Mouse (Mus musculus): ENCODE data around the gene Trip12. TPM values are rescaled to one million over a fixed set of nuclear protein-coding genes. Genes with fewer than 3 reads are reported as not detected.

The Trip12 gene
- polyA plus RNA-seq, 2 experiments: 76.9 to 87.3 TPM

DNA sequence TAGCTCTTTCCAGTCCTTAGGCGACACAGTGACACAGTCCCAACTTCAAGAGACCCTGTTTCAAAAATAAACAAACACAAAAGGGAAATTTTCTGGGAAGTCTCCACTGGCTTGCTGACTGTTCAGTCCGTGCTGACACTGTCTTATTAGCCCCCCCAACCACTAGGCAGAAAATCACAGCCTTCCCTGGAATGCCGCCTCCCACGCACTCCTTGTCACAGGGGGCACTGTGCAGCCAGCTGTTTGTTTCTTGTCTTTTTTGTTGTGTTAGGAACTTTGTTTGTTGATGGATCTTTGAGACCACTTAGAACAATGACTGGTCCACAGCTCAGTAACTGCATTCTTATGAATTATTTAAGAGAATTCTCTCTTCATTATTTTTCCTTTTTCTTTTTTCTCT, 43.6 kb upstream of the Trip12 start:
- H3K9me3 ChIP-seq (ENCODE audit: control insufficient read depth, low read length): no peaks in the 10 kb centered on the region
- H3K4me2 ChIP-seq (replicated peaks; ENCODE audit: low read depth, low read length, severe bottlenecking): no peak overlapping the region
- H3K4me3 ChIP-seq (replicated peaks; ENCODE audit: low read length): no peak overlapping the region
- H3K27ac ChIP-seq (replicated peaks; ENCODE audit: low read depth, low read length): no peak overlapping the region
- no peak for DNase-seq (ENCODE audit: low spot score)
- H3K9ac ChIP-seq (ENCODE audit: low read depth, low read length, severe bottlenecking): no peak overlapping the region
- no peaks in the 10 kb centered on the region for H3K36me3 ChIP-seq (ENCODE audit: control insufficient read depth, insufficient read depth, low read length)
- TF ChIP-seq POLR2A (IDR thresholded peaks at IDR 0.05; ENCODE audit: borderline replicate concordance, extremely low read depth, insufficient read depth, insufficient read length): no peak
- no peak for ATAC-seq (ENCODE audit: low FRiP score, low read depth)
- H3K4me1 ChIP-seq (ENCODE audit: control insufficient read depth, insufficient read depth, low read length): no peaks in the 10 kb centered on the region
- H3K27me3 ChIP-seq (ENCODE audit: control insufficient read depth, insufficient read depth, low read length): no peaks in the 10 kb centered on the region
- 78% methylated on average over 4 of the region's 4 CpGs for WGBS

DNA sequence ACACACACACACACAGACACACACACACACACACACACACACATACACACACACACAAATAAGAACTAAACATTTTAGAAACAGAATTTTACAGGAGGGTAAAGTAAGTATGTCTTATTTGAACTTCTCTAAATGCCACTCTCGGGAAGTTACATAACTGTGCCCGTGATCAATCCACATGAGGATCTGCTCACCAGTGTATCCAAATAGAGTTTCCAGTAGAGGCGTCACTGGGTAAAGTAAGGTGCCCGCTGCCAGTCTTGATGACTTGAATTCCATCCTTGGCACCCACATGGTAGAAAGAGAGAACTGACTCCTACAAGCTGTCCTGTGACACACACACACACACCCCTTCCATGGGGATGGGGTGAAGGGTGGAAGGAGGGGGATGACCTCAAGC, 42.6 kb upstream of the Trip12 start:
- 96% methylated on average over 4 of the region's 4 CpGs for WGBS
- no peak for DNase-seq (ENCODE audit: low spot score)
- no peak for ATAC-seq (ENCODE audit: low FRiP score, low read depth)
- no peak for TF ChIP-seq POLR2A (IDR thresholded peaks at IDR 0.05; ENCODE audit: borderline replicate concordance, extremely low read depth, insufficient read depth, insufficient read length)
- no peak overlapping the region for H3K9ac ChIP-seq (ENCODE audit: low read depth, low read length, severe bottlenecking)
- no peaks in the 10 kb centered on the region for H3K9me3 ChIP-seq (ENCODE audit: control insufficient read depth, low read length)
- H3K4me1 ChIP-seq (ENCODE audit: control insufficient read depth, insufficient read depth, low read length): no peaks in the 10 kb centered on the region
- no peak overlapping the region for H3K4me3 ChIP-seq (replicated peaks; ENCODE audit: low read length)
- H3K36me3 ChIP-seq (ENCODE audit: control insufficient read depth, insufficient read depth, low read length): no peaks in the 10 kb centered on the region
- no peaks in the 10 kb centered on the region for H3K27me3 ChIP-seq (ENCODE audit: control insufficient read depth, insufficient read depth, low read length)
- H3K27ac ChIP-seq (replicated peaks; ENCODE audit: low read depth, low read length): no peak overlapping the region
- H3K4me2 ChIP-seq (replicated peaks; ENCODE audit: low read depth, low read length, severe bottlenecking): no peak overlapping the region

DNA sequence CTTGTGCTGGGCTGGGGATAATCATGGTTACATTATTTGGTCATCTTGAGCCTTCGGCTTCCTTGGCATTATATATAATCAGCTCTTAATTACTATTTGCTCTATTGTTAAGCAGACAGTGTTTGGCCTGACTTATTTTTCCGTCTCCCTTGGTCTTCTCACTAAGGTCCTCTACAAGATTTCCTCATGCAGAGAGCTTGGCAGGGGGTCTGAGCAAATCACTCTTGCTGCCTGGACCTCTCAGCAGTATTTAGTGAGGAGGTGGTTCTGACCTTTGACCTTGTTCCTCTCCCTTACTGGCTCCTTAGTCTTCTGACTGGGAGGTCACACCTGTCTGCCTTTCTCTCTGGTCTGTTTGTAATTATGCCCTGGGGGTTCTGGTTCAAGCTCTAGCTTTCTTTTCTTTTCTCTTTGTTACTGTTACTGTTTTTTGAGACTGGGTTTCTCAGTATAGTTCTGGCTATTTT, 41.8 kb upstream of the Trip12 start:
- Histone ChIP-seq H3K9ac (ENCODE audit: low read depth, low read length, severe bottlenecking) (no peak overlapping the region), H3K4me1 (ENCODE audit: control insufficient read depth, insufficient read depth, low read length) (no peaks in the 10 kb centered on the region), H3K4me2 (replicated peaks; ENCODE audit: low read depth, low read length, severe bottlenecking) (no peak overlapping the region), H3K9me3 (ENCODE audit: control insufficient read depth, low read length) (no peaks in the 10 kb centered on the region), H3K27me3 (ENCODE audit: control insufficient read depth, insufficient read depth, low read length) (no peaks in the 10 kb centered on the region), H3K36me3 (ENCODE audit: control insufficient read depth, insufficient read depth, low read length) (no peaks in the 10 kb centered on the region), H3K4me3 (replicated peaks; ENCODE audit: low read length) (no peak overlapping the region), H3K27ac (replicated peaks; ENCODE audit: low read depth, low read length) (no peak overlapping the region)
- TF ChIP-seq POLR2A (IDR thresholded peaks at IDR 0.05; ENCODE audit: borderline replicate concordance, extremely low read depth, insufficient read depth, insufficient read length): no peak
- ATAC-seq (ENCODE audit: low FRiP score, low read depth): no peak
- DNase-seq (ENCODE audit: low spot score): no peak
- WGBS: 35% methylated on average over 2 of the region's 2 CpGs

DNA sequence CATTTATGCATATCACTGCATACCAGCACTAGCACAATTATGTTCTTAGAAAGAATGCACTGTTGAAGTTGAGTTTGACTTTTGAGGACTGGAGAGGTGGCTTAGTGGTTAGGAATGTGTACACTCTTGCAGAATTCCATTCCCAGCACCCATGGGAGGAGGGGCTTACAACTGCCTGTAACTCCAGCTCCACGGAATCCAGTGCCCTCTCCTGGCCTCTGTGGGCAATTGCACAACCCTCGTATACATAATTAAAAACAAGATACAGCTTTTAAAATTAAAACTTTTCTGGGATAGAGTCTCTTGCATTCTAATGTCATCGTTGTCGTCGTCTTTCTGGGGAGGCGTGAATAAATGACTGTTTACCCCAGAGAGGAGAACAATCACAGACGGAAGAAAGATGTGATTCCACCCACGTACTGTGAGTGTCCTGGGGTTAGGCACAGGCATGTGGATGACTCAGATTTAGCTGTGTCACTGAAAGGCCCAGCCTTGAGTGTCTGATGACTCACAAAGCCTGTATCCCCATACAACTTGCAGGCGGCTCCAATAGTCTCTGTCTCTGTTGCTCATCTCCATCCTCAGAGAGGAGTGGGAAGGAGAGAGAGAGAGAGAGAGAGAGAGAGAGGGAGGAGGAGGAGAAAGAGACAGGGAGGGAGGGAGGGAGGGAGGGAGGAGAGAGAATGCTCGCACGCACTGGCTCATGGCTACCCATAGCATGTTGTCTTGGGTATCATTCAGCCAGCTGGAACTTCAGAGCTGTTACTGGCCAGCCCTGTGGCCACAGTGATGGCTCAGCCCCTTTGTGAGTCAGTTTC, 41.1 kb upstream of the Trip12 start:
- WGBS: 67% methylated on average over 11 of the region's 11 CpGs
- Histone ChIP-seq H3K27me3 (ENCODE audit: control insufficient read depth, insufficient read depth, low read length) (no peaks in the 10 kb centered on the region), H3K27ac (replicated peaks; ENCODE audit: low read depth, low read length) (no peak overlapping the region), H3K4me2 (replicated peaks; ENCODE audit: low read depth, low read length, severe bottlenecking) (no peak overlapping the region), H3K4me1 (ENCODE audit: control insufficient read depth, insufficient read depth, low read length) (no peaks in the 10 kb centered on the region), H3K9me3 (ENCODE audit: control insufficient read depth, low read length) (no peaks in the 10 kb centered on the region), H3K36me3 (ENCODE audit: control insufficient read depth, insufficient read depth, low read length) (no peaks in the 10 kb centered on the region), H3K9ac (ENCODE audit: low read depth, low read length, severe bottlenecking) (no peak overlapping the region), H3K4me3 (replicated peaks; ENCODE audit: low read length) (no peak overlapping the region)
- no peak for ATAC-seq (ENCODE audit: low FRiP score, low read depth)
- DNase-seq (ENCODE audit: low spot score): no peak
- no peak for TF ChIP-seq POLR2A (IDR thresholded peaks at IDR 0.05; ENCODE audit: borderline replicate concordance, extremely low read depth, insufficient read depth, insufficient read length)

DNA sequence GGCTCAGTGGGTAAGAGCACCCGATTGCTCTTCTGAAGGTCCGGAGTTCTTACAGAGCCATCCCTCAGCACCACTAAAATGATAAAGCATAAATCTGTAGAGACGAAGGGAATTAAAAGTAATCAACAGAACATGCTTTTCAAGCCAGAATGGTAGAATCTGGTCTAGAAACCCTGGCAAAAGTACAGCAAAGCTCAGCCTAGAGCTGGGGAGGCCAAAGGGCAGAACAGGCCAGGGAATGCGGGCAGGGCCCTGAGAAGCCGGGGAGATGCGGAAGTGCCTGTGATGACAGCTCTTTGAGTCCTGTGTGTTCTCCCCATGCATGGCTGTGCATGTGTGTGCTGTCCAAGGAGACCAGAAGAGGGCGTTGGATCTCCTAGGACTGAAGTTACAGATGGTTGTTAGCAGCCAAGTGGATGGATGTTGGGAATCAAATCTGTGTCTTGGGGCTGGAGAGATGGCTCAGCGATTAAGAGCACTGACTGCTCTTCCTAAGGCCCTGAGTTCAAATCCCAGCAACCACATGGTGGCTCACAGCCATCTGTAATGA, 39.3 kb upstream of the Trip12 start:
- Histone ChIP-seq H3K9ac (ENCODE audit: low read depth, low read length, severe bottlenecking) (no peak overlapping the region), H3K27me3 (ENCODE audit: control insufficient read depth, insufficient read depth, low read length) (no peaks in the 10 kb centered on the region), H3K4me3 (replicated peaks; ENCODE audit: low read length) (no peak overlapping the region), H3K36me3 (ENCODE audit: control insufficient read depth, insufficient read depth, low read length) (no peaks in the 10 kb centered on the region), H3K4me1 (ENCODE audit: control insufficient read depth, insufficient read depth, low read length) (no peaks in the 10 kb centered on the region), H3K27ac (replicated peaks; ENCODE audit: low read depth, low read length) (no peak overlapping the region), H3K4me2 (replicated peaks; ENCODE audit: low read depth, low read length, severe bottlenecking) (no peak overlapping the region), H3K9me3 (ENCODE audit: control insufficient read depth, low read length) (no peaks in the 10 kb centered on the region)
- ATAC-seq (ENCODE audit: low FRiP score, low read depth) (no peak), DNase-seq (ENCODE audit: low spot score) (no peak)
- TF ChIP-seq POLR2A (IDR thresholded peaks at IDR 0.05; ENCODE audit: borderline replicate concordance, extremely low read depth, insufficient read depth, insufficient read length): no peak
- WGBS: 90% methylated on average over 8 of the region's 8 CpGs
